Comparison of ENCODE assay signal across 8 mouse cellular contexts in genomic region chr11:69098762-69099091, GRCm38 (mm10). TPM values are rescaled to one million over a fixed set of nuclear protein-coding genes. Genes with fewer than 3 reads are reported as not detected.
A peak's percentile ranks its signal among the peaks of the same experiment; 100 is the strongest.
DNase-seq lines count a peak whose midpoint lies in the region; ATAC-seq and TF ChIP-seq lines count a peak whose summit lies in the region.

No protein-coding gene starts in this region.

- WGBS in cerebellum, adult 2 months = 0% methylated on average over 19 of the region's 19 CpGs
- 2% methylated on average over 19 of the region's 19 CpGs for WGBS in forebrain, postnatal 0 days
- under 1% methylated on average over 19 of the region's 19 CpGs for WGBS in lung, embryonic 16.5 days
- under 1% methylated on average over 19 of the region's 19 CpGs for WGBS in thymus, adult 2 months

- no peak overlapping the region for H3K27ac ChIP-seq in ES-E14 (ENCODE audit: insufficient read depth, low read depth, low read length, poor library complexity, severe bottlenecking)
- peak overlapping the region; percentile 99 for H3K27ac ChIP-seq in cerebellum, adult 2 months (ENCODE audit: insufficient read depth, low read length)
- H3K27ac ChIP-seq in forebrain, postnatal 0 days (ENCODE audit: low read depth, low read length) = peak overlapping the region; percentile 88
- H3K27ac ChIP-seq in lung, embryonic 16.5 days (ENCODE audit: low read length) = peak overlapping the region; percentile 98
- peak overlapping the region; percentile 78 for H3K27ac ChIP-seq in thymus, adult 2 months (ENCODE audit: control insufficient read depth, insufficient read depth, low read length)

- peaks cover 10 to 16% of the 10 kb centered on the region in 2 experiments; a peak in 3 of 4 replicates for H3K4me1 ChIP-seq in ES-E14 (ENCODE audit: control insufficient read depth in 2 of 2, insufficient read depth in 2 of 2, low read length in 2 of 2, poor library complexity in 1 of 2)
- peaks cover 41% of the 10 kb centered on the region for H3K4me1 ChIP-seq in cerebellum, adult 2 months (ENCODE audit: control insufficient read depth, insufficient read depth, low read length)
- H3K4me1 ChIP-seq in forebrain, postnatal 0 days (ENCODE audit: insufficient read depth) = peaks cover 27% of the 10 kb centered on the region
- peaks cover 38% of the 10 kb centered on the region for H3K4me1 ChIP-seq in lung, embryonic 16.5 days (replicated peaks; ENCODE audit: control insufficient read depth, insufficient read depth, low read length)
- H3K4me1 ChIP-seq in thymus, adult 2 months (replicated peaks; ENCODE audit: control insufficient read depth, insufficient read depth, low read length) = peaks cover 52% of the 10 kb centered on the region

- no peaks in the 10 kb centered on the region for H3K9me3 ChIP-seq in ES-E14 (ENCODE audit: control insufficient read depth, insufficient read depth, low read depth, low read length)
- no peaks in the 10 kb centered on the region for H3K9me3 ChIP-seq in forebrain, postnatal 0 days (ENCODE audit: low read length)
- no peaks in the 10 kb centered on the region for H3K9me3 ChIP-seq in lung, embryonic 16.5 days (ENCODE audit: control insufficient read depth, low read length)

- peak overlapping the region; percentile 87 for H3K4me2 ChIP-seq in forebrain, postnatal 0 days (ENCODE audit: low read depth)
- H3K4me2 ChIP-seq in lung, embryonic 16.5 days (ENCODE audit: low read depth, low read length) = peak overlapping the region; percentile 96

- peak overlapping the region; percentile 56 for H3K9ac ChIP-seq in ES-E14 (ENCODE audit: insufficient read depth, low read depth, low read length, poor library complexity, severe bottlenecking)
- H3K9ac ChIP-seq in forebrain, postnatal 0 days = peak overlapping the region; percentile 69
- peak overlapping the region; percentile 78 for H3K9ac ChIP-seq in lung, embryonic 16.5 days (ENCODE audit: low read length)

- in situ Hi-C loops in ES-E14 (cut with MboI; ENCODE audit: low sequenced_read_pairs in 2 of 2, unreplicated experiment in 2 of 2) = no loop called here

- H3K4me3 ChIP-seq in ES-E14 (ENCODE audit: insufficient read depth in 1 of 2, low read depth in 1 of 2, low read length in 2 of 2, poor library complexity in 1 of 2, severe bottlenecking in 1 of 2) = peak overlapping the region; percentile 55 to 81
- H3K4me3 ChIP-seq in cerebellum, adult 2 months (replicated peaks; ENCODE audit: insufficient read depth, low read depth, low read length) = peak overlapping the region; percentile 90
- peak overlapping the region; percentile 58 for H3K4me3 ChIP-seq in forebrain, postnatal 0 days (ENCODE audit: low read depth, low read length)
- peak overlapping the region; percentile 68 for H3K4me3 ChIP-seq in lung, embryonic 16.5 days (ENCODE audit: low read length)
- peak overlapping the region; percentile 51 for H3K4me3 ChIP-seq in thymus, adult 2 months (ENCODE audit: control insufficient read depth, insufficient read depth, low read length)

- H3K27me3 ChIP-seq in cerebellum, adult 2 months (ENCODE audit: control insufficient read depth, insufficient read depth, low read length) = no peaks in the 10 kb centered on the region
- H3K27me3 ChIP-seq in forebrain, postnatal 0 days (ENCODE audit: insufficient read depth, low read length) = no peaks in the 10 kb centered on the region
- no peaks in the 10 kb centered on the region for H3K27me3 ChIP-seq in lung, embryonic 16.5 days (ENCODE audit: control insufficient read depth, insufficient read depth, low read depth, low read length)
- no peaks in the 10 kb centered on the region for H3K27me3 ChIP-seq in thymus, adult 2 months (ENCODE audit: control insufficient read depth, insufficient read depth, low read length)

- no peak for TF ChIP-seq CTCF in cerebellum, adult 2 months (IDR thresholded peaks at IDR 0.05; ENCODE audit: borderline replicate concordance, insufficient read depth, low read depth, low read length)
- no peak for TF ChIP-seq CTCF in forebrain, postnatal 0 days (IDR thresholded peaks at IDR 0.05; ENCODE audit: low read depth)
- peak; percentile 51; the same call in 1 of the 2 replicates for TF ChIP-seq CTCF in thymus, adult 2 months (IDR thresholded peaks at IDR 0.05; ENCODE audit: borderline replicate concordance, control insufficient read depth, extremely low read depth, insufficient read depth, low read length, poor library complexity)

- peaks cover 32% of the 10 kb centered on the region for H3K36me3 ChIP-seq in ES-E14 (ENCODE audit: control insufficient read depth, insufficient read depth, low read length, poor library complexity, severe bottlenecking)
- peaks cover 32% of the 10 kb centered on the region for H3K36me3 ChIP-seq in forebrain, postnatal 0 days (ENCODE audit: insufficient read depth)
- H3K36me3 ChIP-seq in lung, embryonic 16.5 days (ENCODE audit: control insufficient read depth, insufficient read depth, low read length) = peaks cover 30% of the 10 kb centered on the region
- peaks cover 15% of the 10 kb centered on the region; the same call in 1 of the 2 replicates for H3K36me3 ChIP-seq in thymus, adult 2 months (ENCODE audit: control insufficient read depth, insufficient read depth, low read length)

- TF ChIP-seq POLR2A in cerebellum, adult 2 months (IDR thresholded peaks at IDR 0.05; ENCODE audit: borderline replicate concordance, insufficient read depth, low read length) = peak; percentile 78; the same call in 1 of the 2 replicates
- TF ChIP-seq POLR2A in thymus, adult 2 months (IDR thresholded peaks at IDR 0.05; ENCODE audit: control insufficient read depth, extremely low read depth, insufficient read depth, low read length, poor library complexity) = peak; percentile 53

- ATAC-seq in forebrain, postnatal 0 days = no peak
- peak; percentile 15; the same call in 1 of the 2 replicates for ATAC-seq in lung, embryonic 16.5 days (ENCODE audit: low read depth)

- peak; percentile 93 for DNase-seq in ES-E14 (ENCODE audit: low read depth, low spot score)
- DNase-seq in cerebellum, adult 2 months = peak; percentile 99 to 100
- peak; percentile 91 for DNase-seq in forebrain, postnatal 0 days
- peak; percentile 99 for DNase-seq in heart, postnatal 4 days
- DNase-seq in layer of hippocampus, adult 9-11 months = peak; percentile 97
- peak; percentile 95 for DNase-seq in ovary, adult 18-20 months (ENCODE audit: low spot score)
- DNase-seq in thymus, adult 2 months = peak; percentile 89

TF ChIP-seq in ES-E14, 5 proteins besides CTCF, POLR2A, EP300 and RAD21:
- no peak for TF ChIP-seq CHD2 (IDR thresholded peaks at IDR 0.05; ENCODE audit: low read depth, low read length)
- no peak for TF ChIP-seq HCFC1 (IDR thresholded peaks at IDR 0.05; ENCODE audit: borderline replicate concordance, insufficient read depth, low read length)
- no peak for TF ChIP-seq MAFK (IDR thresholded peaks at IDR 0.05; ENCODE audit: insufficient read depth, low read depth, low read length)
- TF ChIP-seq ZC3H11A (IDR thresholded peaks at IDR 0.05; ENCODE audit: borderline replicate concordance, low read depth, low read length) = no peak
- TF ChIP-seq ZNF384 (IDR thresholded peaks at IDR 0.05; ENCODE audit: low read depth, low read length) = no peak
TF ChIP-seq in ES-E14: peak in this region for 0.

RNA-seq across cellular contexts. Expression of gene Per1, which starts 3.7 kb away (rescaled TPM):
- total RNA-seq in ES-E14 (2012; rRNA removed) = 6.0 and 8.6 TPM in 2 replicates
- polyA plus RNA-seq in cerebellum, adult 2 months (2012; rRNA removed) = 34.4 and 37.2 TPM in 2 replicates
- 16.5 and 38.3 TPM in 2 replicates for total RNA-seq in forebrain, postnatal 0 days (2014; rRNA removed)
- 15.2 and 16.7 TPM in 2 replicates for polyA plus RNA-seq in forebrain, postnatal 0 days (2015; fragmentation: Nextera tagmentation; extraction: Ambion mirVana)
- total RNA-seq in heart, postnatal 4 days (2021) = 10 to 100 TPM; 42.6 to 55.6 TPM
- 31.1 and 32.4 TPM in 2 replicates for polyA plus RNA-seq in lung, embryonic 16.5 days (2015; fragmentation: Nextera tagmentation; extraction: Ambion mirVana)
- 28.0 and 29.6 TPM in 2 replicates for polyA plus RNA-seq in thymus, adult 2 months (2012; rRNA removed)

RNA-seq across cellular contexts. Expression of gene Vamp2, which starts 10.4 kb away (rescaled TPM):
- total RNA-seq in ES-E14 (2012; rRNA removed) = 7.1 and 9.0 TPM in 2 replicates
- polyA plus RNA-seq in cerebellum, adult 2 months (2012; rRNA removed) = 672 and 700 TPM in 2 replicates
- total RNA-seq in forebrain, postnatal 0 days (2014; rRNA removed) = 76.8 and 104 TPM in 2 replicates
- 500 and 554 TPM in 2 replicates for polyA plus RNA-seq in forebrain, postnatal 0 days (2015; fragmentation: Nextera tagmentation; extraction: Ambion mirVana)
- total RNA-seq in heart, postnatal 4 days (2021) = 10 to 100 TPM; 80.2 to 84.6 TPM
- polyA plus RNA-seq in lung, embryonic 16.5 days (2015; fragmentation: Nextera tagmentation; extraction: Ambion mirVana) = 80.6 and 85.2 TPM in 2 replicates
- polyA plus RNA-seq in thymus, adult 2 months (2012; rRNA removed) = 159 and 175 TPM in 2 replicates

RNA-seq across cellular contexts. Expression of gene Hes7, which starts 21.5 kb away (rescaled TPM):
- not detected in 2 replicates for total RNA-seq in ES-E14 (2012; rRNA removed)
- polyA plus RNA-seq in cerebellum, adult 2 months (2012; rRNA removed) = 0.44 and 0.59 TPM in 2 replicates
- 1.2 and 1.6 TPM in 2 replicates for total RNA-seq in forebrain, postnatal 0 days (2014; rRNA removed)
- polyA plus RNA-seq in forebrain, postnatal 0 days (2015; fragmentation: Nextera tagmentation; extraction: Ambion mirVana) = 1.1 and 1.3 TPM in 2 replicates
- under 1 TPM; 0.23 to 0.29 TPM for total RNA-seq in heart, postnatal 4 days (2021)
- 0.38 and 0.43 TPM in 2 replicates for polyA plus RNA-seq in lung, embryonic 16.5 days (2015; fragmentation: Nextera tagmentation; extraction: Ambion mirVana)
- 0.69 and 1.1 TPM in 2 replicates for polyA plus RNA-seq in thymus, adult 2 months (2012; rRNA removed)

RNA-seq across cellular contexts. Expression of gene 9130213A22Rik, which starts 23.7 kb away (rescaled TPM):
- not detected in 2 replicates for total RNA-seq in ES-E14 (2012; rRNA removed)
- 1.3 and 1.4 TPM in 2 replicates for polyA plus RNA-seq in cerebellum, adult 2 months (2012; rRNA removed)
- total RNA-seq in forebrain, postnatal 0 days (2014; rRNA removed) = 0.23 and 0.62 TPM in 2 replicates
- polyA plus RNA-seq in forebrain, postnatal 0 days (2015; fragmentation: Nextera tagmentation; extraction: Ambion mirVana) = 0.58 and 0.69 TPM in 2 replicates
- under 1 TPM; 0.29 to 0.65 TPM for total RNA-seq in heart, postnatal 4 days (2021)
- polyA plus RNA-seq in lung, embryonic 16.5 days (2015; fragmentation: Nextera tagmentation; extraction: Ambion mirVana) = 0.36 and 0.44 TPM in 2 replicates
- polyA plus RNA-seq in thymus, adult 2 months (2012; rRNA removed) = 0.65 and 1.3 TPM in 2 replicates

RNA-seq across cellular contexts. Expression of gene Aloxe3, which starts 27.0 kb away (rescaled TPM):
- 0.49 and 1.4 TPM in 2 replicates for total RNA-seq in ES-E14 (2012; rRNA removed)
- 10.8 and 16.0 TPM in 2 replicates for polyA plus RNA-seq in cerebellum, adult 2 months (2012; rRNA removed)
- 10.0 and 11.6 TPM in 2 replicates for total RNA-seq in forebrain, postnatal 0 days (2014; rRNA removed)
- polyA plus RNA-seq in forebrain, postnatal 0 days (2015; fragmentation: Nextera tagmentation; extraction: Ambion mirVana) = 8.5 and 14.9 TPM in 2 replicates
- total RNA-seq in heart, postnatal 4 days (2021) = under 1 TPM in 1 of 2 experiments, not detected in 1; 0.45 TPM
- 0.24 and 0.31 TPM in 2 replicates for polyA plus RNA-seq in lung, embryonic 16.5 days (2015; fragmentation: Nextera tagmentation; extraction: Ambion mirVana)
- polyA plus RNA-seq in thymus, adult 2 months (2012; rRNA removed) = 2.0 and 2.5 TPM in 2 replicates
